Mouse (Mus musculus): Measurements from ENCODE around the gene Apol9b.

Apol9b gene

DNA sequence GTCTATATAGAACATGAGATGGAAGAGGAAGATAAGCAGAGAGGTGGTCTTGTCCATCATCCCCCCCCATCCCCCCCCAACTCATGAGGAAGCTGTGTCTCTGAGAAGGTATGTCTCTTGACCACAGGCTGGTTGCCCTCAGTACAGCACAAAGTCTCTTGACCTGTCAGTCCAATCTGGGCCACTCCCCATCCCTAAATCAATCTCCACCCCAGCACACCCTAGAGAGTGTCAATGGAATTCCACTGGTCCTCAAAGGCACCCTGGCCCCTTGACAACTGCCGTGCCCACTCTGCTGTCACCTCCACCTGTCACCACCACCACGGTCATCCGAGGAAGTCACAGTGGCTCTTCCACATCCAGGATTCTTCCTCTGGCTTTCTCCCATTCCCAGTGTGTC lies 19.6 kb downstream of the Apol9b start:
- no peak for DNase-seq

DNA sequence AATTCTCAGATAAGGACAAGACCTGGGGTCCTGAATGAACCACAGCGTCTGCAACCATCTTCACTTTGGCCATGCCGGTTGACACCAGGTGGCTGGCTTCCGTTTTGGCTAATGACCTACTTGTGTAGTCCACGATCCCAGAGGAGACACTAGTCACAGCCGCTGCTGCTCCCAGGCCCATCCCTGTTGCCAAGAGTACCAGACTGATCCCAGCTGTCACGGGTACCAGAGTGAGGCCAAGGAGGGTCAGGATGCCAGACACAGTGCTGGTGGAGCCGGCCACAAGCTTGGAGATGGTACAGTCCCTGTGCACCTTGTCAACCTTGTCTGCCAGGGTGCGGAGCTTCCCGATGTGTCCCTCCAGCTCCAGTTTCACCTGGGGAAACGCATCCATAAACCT lies 20.9 kb downstream of the Apol9b start:
- DNase-seq, result peak; percentile 62 to 71

DNA sequence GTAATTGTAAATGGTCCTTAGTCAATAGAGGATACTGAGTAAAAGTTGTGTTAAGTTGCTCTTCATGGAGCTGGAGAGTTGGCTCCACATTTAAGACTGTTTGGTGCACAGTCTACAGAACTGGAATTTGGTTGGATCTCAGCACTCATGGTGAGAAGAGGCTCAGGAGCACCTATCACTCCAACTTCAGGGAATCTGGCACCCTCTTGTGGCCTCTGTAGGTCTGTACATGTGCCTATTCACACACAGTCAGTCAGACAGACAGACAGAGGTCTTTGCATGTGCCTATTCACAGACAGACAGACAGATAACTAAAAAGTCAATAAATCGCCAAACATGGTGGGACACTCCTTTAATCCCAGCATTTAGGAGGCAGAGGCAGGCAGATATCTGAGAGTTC lies 21.6 kb downstream of the Apol9b start:
- DNase-seq, result peak; percentile 49 to 73

DNA sequence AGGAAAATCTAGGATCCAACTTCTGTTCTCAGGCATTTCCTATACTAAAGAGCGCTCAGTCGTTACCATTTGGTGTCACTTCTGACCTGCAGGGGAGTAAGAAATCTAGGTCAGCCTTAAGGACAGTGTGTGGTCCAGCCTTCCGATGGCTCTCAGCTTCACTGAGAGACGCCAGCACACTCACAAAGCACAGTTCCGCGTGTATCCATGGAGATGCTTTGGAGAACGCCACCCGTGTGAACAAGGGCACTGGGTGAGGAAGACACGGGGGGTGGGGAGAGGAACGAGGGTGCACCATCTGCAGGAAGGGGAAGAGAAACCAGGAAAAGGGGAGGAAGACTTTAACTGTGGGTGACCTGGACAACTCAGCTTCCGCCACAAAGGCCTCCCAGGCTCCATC lies 23.6 kb downstream of the Apol9b start:
- no peak for DNase-seq

DNA sequence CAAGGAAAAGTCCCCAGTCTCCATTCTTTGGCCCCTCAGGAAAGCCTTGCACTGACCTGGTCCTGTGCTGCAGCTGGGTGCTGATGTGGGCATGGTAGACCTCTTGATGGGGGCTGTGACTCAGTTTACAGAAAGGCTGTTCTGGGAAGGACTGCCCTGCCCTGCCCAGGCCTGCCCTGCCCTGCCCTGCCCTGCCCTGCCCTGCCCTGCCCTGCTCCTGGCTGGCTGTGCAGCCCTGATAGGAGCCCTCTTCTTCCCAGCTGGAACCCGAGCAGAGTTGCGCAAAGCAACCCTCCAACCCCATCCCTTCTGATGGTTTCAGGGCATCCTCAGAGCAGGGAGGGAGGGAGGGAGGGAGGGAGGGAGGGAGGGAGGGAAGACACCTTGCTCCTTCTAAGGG lies 26.3 kb downstream of the Apol9b start:
- no peak for DNase-seq

DNA sequence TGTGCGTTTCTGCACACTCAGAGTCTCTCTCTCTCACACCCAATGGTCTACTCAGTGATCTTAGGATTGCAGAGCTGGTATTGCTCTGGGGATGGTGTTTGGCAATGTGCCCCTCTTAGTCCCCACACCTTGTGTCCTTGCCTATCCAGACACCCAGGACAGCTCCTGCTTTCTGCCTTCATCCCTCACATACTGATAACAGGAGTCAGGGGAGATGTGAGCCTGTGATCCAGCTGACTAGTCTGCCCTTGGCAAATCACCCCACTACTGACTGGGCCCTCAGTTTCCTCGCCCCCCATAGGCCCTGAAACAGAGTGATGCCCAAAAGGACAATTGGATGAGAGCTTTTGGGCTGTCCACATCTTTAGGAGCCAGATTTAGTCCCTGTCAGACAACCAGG lies 27.2 kb downstream of the Apol9b start:
- DNase-seq, result no peak

DNA sequence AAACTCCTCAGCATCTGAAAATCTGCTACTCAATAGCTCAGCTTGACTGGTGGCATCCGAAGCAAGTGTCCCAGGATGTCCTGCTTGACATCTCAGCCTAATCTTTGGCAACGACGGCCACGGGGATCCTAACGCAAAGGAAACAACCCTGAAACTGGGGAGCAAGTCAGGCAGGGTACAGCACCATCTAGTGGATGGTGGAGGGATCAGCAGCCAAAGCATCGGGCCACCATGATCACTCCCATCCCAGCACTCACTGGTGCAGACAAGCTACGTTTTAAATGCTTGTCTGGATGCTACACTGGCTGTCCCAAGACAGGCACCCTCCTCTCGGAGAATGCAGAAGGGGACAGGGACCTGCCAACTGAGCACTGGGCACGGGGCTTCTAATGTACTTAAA lies 28.0 kb downstream of the Apol9b start, which contains the start of gene Apol8:
TSS of gene Apol8 (minus strand) at position 156 of the 400 bp plus-strand sequence.
- peak; percentile 69 to 72 for DNase-seq

DNA sequence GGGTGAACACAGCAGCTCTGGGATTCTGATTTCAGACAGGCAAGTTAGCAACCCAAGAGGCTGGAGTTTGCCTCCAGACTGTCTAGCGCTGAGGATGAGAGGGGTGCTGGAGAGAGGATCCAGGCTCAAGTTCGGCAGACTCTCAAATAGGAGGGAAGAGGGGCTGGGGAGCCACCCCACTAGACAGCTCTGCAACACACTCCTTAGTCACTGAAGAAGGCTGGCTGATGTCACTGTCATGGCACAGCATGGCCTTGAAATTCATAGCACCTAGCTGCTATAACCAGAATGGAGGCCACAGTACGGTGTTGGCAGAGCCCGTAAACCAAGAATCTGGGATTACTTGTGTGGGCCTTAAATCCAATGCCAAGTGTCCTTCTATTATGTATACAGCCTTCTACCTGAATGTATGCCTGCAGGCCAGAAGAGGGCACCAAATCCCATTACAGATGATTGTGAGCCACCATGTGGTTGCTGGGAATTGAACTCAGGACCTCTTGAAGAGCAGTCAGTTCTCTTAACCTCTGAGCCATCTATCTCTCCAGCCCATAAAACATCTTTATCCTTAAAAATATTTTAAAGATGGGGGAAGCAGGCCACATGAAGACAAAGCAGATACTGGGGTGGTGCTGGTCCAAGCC lies 28.9 kb downstream of the Apol9b start:
- no peak for DNase-seq

DNA sequence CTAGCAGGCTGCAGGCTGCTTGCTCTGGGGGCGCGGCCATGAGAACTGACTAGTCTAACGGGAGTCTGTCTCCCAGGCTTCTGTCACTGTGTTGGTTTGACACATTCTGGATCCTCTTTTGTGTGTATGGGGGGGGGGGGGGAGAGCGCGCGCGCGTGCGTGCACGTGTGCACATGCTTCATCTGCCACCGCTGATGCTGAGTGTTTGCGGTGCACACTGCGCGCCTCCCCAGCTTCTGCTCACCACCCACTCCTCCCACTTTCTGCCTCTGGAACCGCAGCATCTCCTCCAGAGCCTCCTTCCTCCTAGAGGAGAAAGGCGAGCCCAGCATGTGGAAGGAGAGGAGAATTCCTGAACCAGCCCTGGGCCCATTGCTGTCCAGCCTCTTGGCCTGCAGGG lies 31.2 kb downstream of the Apol9b start:
- no peak for DNase-seq

DNA sequence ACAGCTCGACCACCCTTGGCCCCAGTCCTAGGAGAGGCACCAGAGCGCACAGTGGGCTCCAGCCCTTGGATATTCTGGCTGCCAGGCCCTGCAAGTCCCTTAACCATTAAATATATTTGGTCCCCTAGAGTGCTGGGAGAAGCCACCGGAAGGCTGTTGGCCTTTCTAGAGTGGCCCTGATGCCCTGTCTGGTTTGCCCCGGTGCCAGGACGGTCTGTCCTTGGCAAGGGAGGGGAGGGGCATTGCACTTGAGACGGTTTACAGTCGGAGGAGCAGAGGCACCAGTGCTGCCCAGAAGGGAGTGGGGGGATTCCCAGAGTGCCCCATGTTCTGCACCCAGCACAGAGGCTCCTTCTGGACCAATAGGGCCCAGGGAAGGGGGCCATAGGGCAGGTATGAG lies 32.2 kb downstream of the Apol9b start:
- DNase-seq, result peak in 1 of 2 experiments; percentile 11

DNA sequence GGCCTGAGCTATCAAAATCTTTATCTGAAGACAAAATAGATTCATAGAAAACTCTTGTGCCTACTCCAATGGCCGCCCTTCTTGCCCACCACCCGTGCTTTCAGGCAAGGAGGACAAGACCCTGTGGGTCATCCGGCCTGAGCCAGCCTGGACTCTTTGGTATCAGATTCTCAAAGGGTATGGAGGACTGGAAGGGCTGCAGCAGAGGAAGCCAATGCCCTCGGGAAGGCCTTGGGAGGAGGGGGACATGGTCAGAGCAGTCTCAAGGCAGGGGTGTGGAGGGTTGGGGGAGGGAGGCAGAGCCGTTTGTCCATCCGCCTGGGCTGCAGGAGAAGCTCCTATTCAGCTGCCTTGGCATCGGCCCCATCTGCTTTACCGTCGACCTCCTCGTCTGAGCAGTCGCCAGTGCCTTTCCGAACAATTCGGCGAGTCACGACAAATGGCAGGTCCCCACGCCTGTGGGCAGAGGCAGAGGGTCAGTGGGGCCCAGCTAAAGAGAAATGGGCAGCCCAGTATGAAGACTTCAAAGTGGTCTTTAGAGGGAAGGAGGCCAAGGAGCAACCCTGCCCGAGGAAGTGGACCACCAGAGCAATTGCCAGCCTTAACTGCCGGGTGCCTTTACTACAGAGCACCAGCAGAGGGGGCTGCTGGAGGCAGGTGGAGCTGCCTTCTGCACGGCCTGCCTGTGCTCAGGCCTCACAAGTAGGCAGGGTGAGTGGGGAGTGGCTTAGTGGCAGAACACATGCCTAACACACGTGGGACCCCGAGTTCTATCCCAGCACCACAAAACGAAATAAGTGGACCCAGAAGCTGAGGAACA lies 32.9 kb downstream of the Apol9b start:
- DNase-seq, result peak; percentile 52 to 70

DNA sequence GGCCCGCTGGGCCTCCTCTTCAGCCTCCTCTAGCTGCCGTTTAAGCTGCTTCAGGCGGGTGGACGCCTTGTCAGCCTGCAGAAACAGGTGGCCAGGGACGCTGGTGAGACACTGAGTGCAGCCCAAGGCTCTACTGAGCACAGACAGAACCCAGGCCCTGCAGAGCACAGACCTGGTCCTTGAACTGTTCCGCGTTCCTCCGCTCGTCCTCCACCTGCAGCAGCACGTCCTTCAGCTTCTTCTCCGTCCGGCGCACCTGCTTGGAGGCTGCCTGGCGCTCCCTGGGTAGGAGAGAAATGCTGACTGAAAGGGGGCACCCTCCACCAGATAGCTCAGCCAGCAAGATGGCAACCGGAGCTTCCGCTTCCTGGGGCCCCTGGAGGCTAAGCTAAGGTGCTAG lies 34.2 kb downstream of the Apol9b start:
- no peak for DNase-seq

DNA sequence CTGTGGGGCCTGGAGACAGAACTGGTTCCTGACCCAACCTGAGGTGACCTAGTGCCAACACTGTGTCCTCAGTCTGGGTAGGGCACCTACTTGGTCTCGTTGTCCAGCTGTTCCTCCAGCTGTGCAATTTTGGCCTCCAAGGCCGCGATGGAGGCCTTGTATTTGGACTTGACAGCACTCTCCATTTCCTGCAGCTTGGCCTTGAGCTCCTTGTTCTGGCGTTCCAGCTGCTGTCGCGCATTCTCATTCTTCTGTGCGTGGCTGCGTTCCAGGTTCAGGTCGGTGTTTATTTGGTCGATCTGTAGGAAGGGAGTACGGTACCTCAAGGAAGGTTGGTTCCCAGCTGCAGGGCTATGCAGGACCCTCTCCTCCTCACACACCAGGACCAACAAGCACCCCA lies 34.9 kb downstream of the Apol9b start:
- DNase-seq, result no peak

DNA sequence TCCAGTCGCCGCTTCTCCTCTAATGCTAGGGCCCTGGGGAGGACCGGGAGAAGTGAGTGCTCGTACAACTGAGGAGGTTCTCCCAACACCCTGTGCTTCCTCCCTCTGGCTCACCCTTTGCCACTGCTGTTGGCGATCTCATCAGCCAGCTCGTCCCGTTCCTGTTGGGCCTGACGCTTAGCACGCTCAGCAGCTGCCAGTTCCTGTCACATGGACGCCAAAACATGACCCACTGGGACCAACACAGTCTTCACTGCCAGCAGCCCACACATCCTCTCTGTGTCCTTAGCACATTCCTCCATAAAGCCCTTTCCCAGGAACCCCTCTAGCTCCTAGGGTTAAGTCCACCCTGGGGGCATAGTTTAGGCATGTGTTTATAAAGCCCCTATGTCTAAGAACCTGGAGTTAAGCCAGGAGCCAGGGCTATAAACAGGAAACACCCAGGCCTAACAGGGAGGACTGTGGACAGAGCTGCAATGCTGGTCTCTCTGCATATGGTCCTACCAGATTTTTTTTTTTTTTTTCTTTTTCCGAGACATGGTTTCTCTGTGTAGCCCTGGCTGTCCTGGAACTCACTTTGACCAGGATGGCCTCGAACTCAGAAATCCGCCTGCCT lies 35.7 kb downstream of the Apol9b start:
- DNase-seq, result no peak

DNA sequence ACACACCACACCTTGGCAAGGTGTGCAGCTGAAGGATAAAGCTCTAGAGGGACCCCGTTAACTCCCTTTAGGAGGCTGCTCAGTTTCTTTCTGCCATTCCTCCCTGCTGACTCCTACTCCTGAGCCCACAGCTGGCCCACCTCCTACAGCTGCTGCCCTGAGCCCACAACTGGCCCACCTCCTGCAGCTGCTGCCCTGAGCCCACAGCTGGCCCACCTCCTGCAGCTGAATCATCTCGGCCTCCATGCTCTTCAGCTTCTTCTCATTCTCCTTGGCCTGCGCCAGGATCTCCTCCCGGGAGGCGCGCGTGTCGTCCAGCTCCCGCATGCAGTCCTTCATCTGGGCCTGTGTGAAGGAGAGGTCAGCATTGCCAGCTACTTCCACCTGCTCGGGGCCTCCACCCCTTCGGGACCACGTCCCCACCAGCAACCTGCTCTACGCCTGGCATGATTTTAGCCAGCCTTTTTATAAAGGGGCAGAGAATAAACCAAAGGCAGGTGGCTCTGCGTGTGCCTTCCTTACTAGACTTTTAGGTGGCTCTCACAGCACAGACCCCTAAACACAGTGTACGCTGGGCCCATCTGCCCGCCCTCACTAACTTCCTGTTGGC lies 36.8 kb downstream of the Apol9b start:
- DNase-seq, result no peak

DNA sequence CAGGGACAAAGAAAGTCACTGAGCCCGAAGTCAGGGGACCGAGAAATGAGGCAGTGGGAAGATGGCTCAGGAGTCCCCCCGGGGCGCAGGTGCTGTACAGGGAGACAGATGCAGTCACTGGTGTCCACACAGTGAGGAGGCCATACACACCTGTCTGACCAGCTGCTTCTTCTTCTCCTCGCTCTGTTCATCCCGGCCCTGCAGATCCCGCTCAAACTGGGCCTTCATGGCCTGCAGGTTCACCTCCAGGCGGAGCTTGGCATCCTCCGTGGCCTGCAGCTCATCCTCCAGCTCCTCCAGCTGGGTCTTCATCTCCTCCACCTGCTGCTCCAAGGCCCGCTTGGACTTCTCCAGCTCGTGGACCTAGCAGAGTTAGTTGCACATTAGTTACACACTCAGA lies 38.1 kb downstream of the Apol9b start:
- DNase-seq, result no peak

DNA sequence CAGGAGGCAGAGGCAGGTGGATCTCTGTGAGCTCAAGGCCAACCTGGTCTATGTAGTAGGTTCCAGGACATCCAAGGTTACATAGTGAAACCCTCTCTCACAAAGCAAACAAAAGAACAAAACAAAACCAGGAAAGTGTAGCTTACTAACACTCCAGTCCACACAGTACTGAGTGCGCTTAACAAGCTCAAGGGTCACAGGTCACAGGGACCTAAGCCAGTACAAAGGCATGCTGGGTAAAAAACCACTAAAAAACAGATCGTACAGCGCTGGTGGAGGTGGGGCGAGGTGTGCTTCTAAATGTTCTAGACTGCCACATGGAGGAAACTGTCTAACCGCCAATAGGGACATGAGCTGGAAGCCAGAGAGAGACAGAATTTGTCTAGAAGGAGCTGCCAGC lies 41.5 kb downstream of the Apol9b start:
- no peak for DNase-seq

DNA sequence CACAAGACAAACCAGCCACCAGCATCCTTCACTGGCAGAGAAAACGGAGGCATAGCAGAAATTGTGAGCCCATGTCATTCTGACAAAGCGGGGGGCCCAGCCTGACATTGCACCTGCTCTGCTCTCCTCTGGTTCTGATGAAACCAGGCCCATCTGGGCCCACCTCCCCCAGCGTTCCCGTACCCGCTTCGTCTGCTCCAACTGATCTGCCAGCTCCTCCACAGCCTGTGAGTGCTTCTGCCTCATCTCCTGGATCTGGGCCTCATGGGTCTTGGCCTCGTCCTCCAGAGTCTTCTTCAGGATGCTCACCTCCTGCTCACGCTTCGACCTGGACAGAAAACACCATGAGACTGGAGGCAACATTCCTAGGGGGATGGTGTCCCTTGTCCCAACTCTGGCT lies 42.1 kb downstream of the Apol9b start:
- DNase-seq, result no peak

DNA sequence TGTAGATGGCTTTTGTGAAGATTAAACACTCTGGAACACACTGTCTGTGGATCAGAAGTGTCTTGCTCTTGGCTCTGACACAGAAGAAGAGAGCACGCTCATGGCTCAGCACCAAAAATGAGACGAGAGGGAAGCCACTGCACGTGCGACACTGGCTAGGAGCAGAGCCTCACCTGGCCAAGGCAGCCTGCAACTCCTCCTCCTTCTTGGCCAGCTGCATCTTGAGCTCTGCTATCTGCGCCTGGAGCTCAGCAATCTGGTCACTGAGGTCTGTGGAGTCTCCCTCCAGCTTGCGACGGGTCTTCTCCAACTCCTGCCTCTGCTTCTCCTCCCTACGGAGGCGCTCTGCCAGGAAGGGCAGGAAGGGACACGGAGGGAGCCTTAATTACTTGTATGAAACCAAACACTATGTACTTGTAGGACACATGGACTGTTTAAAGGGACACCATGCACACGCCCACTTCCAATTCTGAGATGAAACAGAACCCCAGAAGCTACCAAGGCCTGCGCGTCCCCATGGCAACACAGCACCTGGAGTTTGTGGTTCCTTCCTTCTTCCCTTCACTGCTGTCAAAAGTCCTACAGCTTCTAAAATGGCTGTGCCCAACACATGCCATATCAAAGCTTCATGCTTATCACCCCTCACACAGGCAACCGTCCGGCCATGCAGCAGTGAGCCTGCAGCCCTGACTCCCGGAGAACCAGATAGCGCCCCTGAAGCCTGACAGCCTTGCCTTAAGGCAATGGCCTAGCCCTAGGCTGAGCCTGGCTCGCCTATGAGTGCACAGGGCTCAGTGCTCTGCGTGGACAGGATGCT lies 44.5 kb downstream of the Apol9b start:
- no peak for DNase-seq

DNA sequence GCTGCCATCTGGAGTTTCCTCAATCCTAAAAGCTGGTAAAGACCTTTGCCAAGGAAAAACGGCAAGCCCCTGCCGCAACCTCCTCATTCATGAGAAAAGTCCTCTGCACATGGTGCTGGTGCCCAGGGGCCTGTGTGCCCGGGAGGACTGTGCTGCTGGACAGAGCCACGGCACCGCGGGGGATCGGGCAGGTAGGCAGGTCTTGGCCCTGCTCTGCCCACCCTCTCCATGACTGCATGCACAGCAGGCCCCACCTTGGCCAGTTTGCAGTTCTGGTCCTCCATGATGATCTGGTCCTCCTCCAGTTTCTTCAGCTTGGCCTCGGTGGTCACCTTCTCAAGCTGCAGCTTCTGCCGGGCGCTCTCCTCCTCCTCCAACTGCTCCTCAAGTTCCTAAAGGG lies 45.5 kb downstream of the Apol9b start:
- DNase-seq, result no peak

DNA sequence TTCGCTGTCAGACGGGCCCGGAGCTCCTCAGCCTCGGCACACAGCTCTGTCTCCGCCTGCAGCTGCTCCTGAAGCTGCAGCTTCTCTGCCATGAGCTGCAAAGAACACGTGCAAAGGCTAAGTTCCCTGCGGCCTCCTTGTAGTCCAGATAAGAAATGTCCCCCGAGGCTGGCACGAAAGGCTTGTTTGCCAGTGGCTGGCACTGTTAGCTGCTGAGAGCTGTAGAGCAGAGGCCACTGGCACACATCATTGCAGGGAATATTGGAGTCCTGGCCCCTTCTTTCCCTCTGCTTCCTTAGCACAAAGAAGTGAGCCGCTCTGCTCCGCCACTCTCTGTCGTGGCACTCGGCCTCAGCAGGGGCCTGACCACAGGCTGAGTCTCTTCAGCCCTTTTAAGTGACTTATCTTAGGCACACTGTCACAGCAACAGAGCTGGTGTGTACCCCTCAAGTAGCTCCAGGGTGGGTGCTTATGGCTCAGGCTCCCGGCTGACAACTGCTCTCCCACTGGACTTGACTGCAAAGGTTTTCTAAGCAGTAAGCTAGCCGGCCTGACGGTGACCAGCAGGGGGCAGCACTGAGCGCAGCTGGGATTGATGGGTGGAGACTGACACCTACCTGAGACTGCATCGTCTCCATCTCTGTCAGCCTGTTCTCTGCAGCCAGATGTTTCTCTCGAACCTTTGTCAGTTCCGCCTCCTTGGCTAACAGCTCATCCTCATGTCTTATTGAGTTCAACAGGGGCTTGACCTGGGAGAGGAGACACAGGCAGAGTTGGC lies 46.5 kb downstream of the Apol9b start:
- peak; percentile 90 to 93 for DNase-seq

DNA sequence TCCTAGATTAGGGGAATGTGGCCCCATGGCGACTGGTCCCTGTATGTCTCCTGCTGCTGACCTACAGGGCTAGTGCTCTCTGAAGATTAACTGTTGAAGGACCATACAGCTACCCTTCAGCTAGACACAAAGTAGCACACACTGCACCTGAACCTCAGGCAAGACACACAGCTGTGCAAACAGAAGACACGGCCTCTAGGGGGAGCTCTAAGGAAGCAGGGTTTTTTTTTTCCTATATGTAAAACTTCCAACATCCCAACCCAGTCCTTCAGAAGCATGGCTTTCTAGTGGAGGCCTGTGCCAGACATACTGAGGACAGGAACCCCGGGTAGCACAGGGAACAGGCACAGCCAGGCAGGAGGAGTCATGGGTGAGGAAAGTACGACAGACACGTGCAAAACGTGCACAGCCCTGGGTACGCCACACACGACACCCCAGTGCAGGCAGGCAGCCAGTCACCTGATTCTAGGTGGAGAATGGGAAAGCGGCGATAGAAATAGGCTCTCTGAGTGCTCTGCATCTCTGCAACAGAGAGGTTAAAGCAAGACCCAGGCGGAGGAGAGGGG lies 53.7 kb downstream of the Apol9b start:
- peak in 1 of 2 experiments; percentile 51 for DNase-seq

All from cerebellum, postnatal 25 days (tissue).